Mouse (Mus musculus) liver, adult 2 months (tissue): ENCODE data around the gene Tspan11.

Source experiments
- CTCF ChIP-seq: fragments of 200-500 bp; IDR thresholded peaks from 2 replicates; pipeline ENCODE4 v1.5.1; 2011; ENCODE audit warnings: low read depth, low read length, control low read depth
- POLR2A ChIP-seq: fragments of 200-500 bp; IDR thresholded peaks from 2 replicates; pipeline ENCODE4 v1.6.1; 2011; ENCODE audit warnings: low read length, control low read depth; ENCODE audit not compliant: insufficient read depth; ENCODE audit errors: extremely low read depth

DNA sequence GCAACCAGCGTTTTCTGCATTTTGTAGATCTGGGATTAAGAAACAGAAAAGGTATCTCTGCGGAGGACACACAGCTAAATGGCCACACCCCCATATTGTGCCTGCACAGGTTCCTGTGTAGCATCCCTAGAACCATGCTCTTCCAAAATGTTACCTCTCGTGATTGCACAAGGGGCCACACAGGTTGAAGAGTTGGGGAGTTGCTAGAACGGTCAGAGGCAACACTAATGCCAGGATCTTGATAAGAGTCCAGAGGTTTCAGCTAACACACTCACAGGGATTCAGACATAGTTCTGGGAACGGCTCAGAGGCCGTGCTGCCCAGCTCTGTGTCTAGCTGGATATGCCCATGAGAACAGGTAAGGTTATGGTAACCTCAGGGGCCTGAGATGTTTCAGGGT lies 37.9 kb upstream of the Tspan11 start:
- no peak for TF ChIP-seq CTCF
- TF ChIP-seq POLR2A, result no peak
